Mouse (Mus musculus) G1E-ER4 (cell line): ENCODE results near the gene Krtap9-1. TPM values are rescaled to one million over a fixed set of nuclear protein-coding genes. Genes with fewer than 3 reads are reported as not detected.
"Not testable (repeated sequence)": the region's sequence is repeated elsewhere in the genome, so short reads cannot be mapped to it uniquely, and the experiment has no call there.

Experiments used
- GATA1 ChIP-seq: IDR thresholded peaks from one replicate; pipeline ENCODE4 v1.8.0; 2012; ENCODE audit warnings: low read length, inconsistent platforms
- polyA plus RNA-seq: library from polyadenylated mRNA; stranded (reverse); fragments of >175 nt; gene quantifications from 2 replicates; pipeline ENCODE4 v1.2.3, GENCODE M21; 2012

Gene Krtap9-1
- not detected in 2 replicates for polyA plus RNA-seq

DNA sequence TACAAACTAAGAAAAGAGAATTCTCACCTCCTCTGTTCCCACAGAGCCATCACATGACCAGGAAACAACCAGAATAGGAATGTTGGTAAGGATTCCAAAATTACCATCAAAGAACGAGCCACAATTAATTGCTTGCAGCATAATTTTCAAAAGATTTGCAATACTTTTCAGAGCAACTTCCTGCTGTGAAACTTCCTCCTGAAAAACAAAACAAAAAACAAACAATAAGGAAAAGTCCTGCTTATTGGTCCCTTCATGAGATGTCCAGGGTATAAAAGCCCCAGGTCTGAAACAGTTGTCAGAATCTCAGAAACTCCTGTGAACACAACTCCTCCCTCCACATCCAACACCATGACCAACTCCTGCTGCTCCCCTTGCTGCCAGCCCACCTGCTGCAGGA, at the start of gene Krtap9-1:
Gene Krtap9-1, plus strand, starts transcription at position 301 of the 400 bp plus-strand sequence.
- TF ChIP-seq GATA1 = not testable (repeated sequence)

DNA sequence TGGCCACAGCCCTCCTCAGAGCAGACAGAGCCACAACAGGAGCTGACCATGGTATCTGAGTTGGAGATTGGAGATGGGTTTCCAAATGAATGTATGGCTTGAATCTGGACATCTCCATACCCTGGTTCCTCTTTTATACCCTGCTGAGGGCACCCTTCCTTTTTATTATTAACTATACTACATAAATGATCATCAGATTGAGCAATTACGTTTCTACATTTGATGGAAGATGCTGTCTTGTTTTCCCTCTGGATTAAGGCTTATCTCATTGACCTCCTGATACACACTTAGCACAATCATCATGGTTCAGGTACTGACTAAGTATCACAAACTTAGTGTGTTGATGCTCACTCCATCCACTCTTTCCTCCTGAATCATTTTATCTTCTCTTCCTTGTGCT, 35.2 kb upstream of the Krtap9-1 start, which contains the start of gene 2300003K06Rik:
Gene 2300003K06Rik, minus strand, starts transcription at position 101 of the 400 bp plus-strand sequence.
- no peak for TF ChIP-seq GATA1

DNA sequence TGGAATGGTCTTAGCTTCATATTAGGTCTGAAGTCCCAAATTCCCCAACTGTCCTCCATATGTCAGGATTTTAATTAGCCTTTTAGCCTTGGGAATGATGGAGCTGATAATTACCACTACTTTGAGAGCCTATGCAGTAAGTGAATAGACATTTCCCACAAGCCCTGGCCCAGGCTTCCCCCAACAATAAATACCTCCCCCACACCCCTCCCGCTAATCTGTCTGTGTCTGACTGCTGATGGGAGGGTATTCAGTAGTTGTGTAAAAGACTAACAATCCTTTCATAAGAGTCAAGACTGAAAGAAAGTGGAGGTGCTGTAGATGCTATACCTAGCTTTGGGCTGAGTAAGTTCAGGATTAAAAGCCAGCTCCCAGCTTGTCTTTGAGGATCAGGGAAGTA, 31.0 kb upstream of the Krtap9-1 start:
- no peak for TF ChIP-seq GATA1

DNA sequence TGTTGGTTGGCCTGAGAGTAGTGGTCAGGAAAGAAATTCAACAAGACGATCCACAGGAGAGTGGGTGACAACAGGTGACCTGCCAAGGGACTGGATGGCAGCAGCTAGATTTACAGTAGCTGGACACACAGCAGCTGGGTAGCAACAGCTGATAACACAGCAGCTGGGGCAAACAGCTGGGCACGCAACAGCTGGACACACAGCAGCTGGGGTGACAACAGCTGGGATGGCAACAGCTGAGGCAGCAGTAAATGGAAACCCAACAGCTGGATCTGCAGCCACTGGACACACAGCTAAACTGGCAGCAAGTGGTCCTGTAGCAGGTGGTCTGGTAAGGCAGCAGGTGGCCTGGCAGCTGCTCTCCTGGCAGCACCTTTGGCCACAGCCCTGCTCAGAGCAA, 26.4 kb upstream of the Krtap9-1 start:
- no peak for TF ChIP-seq GATA1

DNA sequence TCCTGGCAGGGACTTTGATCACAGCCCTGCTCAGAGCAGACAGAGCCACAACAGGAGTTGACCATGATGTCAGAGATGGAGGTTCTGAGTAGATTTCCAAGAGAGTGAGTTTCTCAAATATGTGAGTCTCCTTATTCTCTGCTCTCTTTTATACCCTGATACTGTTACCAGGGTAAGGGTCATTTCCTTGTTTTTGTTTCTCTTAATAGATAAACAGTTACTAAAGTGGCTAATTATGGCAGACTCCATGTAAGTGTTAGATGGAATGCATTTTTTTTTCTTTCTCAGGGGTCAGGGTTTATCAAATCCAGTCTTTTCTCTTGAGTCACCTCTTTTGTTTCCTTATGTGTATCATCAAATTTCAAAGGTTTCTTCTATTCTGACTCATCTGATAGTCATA, 21.7 kb upstream of the Krtap9-1 start, which contains the start of gene Krtap4-16:
Gene Krtap4-16, minus strand, starts transcription at position 101 of the 400 bp plus-strand sequence.
- TF ChIP-seq GATA1 = no peak

DNA sequence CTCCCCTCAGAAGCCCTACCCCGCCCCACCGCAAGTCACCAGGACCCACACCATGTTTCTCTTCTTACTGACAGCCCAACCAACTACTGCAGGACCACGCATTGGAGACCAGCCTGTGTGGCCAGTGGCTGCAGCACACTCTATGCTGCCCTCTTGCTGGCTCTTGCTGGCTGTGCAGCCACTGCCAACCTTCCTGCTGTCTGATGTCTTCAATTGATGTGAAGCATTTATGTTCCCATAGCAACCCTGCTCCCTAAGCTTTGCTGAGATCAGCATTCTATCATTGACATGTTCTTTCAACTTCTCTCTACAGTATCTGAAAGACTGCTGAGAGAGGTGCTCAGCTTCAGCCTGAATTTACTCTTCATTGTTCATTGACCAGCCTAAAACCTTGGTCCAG, 19.1 kb upstream of the Krtap9-1 start:
- TF ChIP-seq GATA1 = no peak

DNA sequence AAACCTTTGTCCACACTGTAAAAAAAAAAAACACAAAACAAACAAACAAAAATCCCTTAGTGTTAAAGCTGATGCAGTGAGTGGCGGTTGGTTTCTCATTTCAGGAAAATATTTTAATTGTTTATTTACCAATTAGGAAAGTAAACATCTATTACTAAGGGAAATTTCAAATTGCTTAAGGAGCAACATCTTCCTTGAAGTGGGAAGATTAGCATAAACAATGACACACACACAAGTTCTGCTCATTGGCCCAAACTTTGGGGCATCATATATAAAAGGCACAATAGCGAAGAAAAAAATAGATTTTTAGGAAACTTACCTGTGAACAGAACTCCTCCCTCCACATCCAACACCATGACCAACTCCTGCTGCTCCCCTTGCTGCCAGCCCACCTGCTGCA, 15.6 kb upstream of the Krtap9-1 start, which contains the start of gene Gm11568:
Gene Gm11568, plus strand, starts transcription at position 301 of the 400 bp plus-strand sequence.
- TF ChIP-seq GATA1 = no peak

DNA sequence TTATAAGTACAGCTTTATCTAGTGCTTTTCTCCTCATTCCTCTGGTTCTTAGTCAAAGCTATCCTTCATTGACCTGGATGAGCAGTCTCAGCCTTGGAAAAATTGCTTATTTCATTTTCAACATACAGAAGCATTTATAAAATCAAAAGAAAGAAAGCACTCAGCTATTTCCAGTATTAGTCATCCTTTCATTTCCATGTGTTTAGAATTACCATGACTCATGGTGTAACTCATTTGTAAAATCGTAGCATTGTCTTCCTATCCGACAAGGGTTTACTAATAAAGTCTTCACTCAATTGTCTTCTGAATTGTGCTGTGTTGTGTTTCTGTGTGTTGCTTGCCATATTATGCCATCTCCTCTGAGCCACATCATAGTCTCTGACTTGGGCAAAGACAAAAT, 14.4 kb upstream of the Krtap9-1 start:
- TF ChIP-seq GATA1 = no peak

DNA sequence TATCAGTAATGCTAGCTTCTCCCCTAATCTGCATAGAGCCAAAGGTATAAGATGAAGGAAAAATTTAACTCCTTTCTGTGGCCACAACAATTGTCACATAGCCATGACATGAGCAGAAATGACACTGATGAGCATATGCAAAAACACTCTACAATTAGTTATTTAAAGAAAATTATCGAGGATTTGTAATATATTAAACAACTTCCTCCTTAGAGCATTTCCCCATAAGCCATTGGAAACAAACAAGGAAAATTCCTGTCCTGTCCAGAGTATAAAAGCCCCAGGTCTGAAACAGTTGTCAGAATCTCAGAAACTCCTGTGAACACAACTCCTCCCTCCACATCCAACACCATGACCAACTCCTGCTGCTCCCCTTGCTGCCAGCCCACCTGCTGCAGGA, 9.0 kb upstream of the Krtap9-1 start, which contains the start of gene Gm11559:
Gene Gm11559, plus strand, starts transcription at position 301 of the 400 bp plus-strand sequence.
- TF ChIP-seq GATA1 = not testable (repeated sequence)

DNA sequence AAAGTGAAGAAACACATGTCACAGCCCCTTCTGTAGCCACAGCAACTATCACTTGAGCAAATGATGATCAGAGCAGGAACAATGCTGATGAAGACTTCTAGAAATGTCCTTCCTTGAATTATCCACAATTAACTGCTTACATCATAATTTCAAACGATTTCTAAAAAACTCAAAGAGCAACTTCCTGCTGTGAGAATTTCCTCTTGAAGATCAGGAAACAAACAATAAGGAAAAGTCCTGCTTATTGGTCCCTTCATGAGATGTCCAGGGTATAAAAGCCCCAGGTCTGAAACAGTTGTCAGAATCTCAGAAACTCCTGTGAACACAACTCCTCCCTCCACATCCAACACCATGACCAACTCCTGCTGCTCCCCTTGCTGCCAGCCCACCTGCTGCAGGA, 5.7 kb downstream of the Krtap9-1 start, which contains the start of gene Gm11567:
Gene Gm11567, plus strand, starts transcription at position 301 of the 400 bp plus-strand sequence.
- not testable (repeated sequence) for TF ChIP-seq GATA1

DNA sequence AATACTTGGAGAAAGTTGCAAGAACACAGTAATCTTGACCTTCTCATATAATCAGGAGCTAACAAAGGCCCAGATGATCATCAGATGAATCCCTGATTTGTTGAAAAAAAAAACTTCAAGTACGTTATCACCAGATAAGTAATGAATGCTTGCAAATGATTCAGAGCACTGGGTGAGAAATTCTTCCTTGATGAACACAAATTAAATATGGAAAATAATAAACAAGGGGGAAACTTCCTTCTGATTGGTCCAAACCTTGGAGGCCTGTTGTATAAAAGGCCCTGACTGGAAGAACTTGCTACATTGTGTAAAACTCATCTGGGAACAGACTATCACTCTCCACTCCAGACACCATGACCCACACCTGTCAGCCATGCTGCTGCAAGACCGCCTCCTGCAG, 34.4 kb downstream of the Krtap9-1 start, which contains the start of gene Krtap31-1:
Gene Krtap31-1, plus strand, starts transcription at position 301 of the 400 bp plus-strand sequence.
- TF ChIP-seq GATA1 = no peak

DNA sequence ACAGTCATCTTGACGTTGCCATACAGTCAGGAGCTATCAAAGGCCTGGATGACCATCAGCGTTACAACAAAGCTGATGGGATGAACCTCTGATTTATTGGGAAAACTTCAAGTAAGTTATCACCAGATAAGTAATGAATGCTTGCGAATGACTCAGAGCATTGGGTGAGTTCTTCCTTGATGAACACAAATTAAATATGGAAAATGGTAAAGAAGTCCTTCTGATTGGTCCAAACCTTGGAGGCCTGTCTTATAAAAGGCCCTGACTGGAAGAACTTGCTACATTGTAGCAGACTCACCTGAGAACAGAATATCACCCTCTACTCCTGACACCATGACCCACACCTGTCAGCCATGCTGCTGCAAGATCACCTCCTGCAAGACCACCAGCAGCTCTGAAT, 41.3 kb downstream of the Krtap9-1 start, which contains the start of gene Gm11565:
Gene Gm11565, plus strand, starts transcription at position 301 of the 400 bp plus-strand sequence.
- no peak for TF ChIP-seq GATA1

Other genes with a start within 250 kb of the Krtap9-1 start
- not detected in 2 replicates for gene Krtap4-1, start 245.2 kb upstream of the Krtap9-1 start, polyA plus RNA-seq
- gene Krtap4-2, start 238.3 kb upstream of the Krtap9-1 start, polyA plus RNA-seq = not detected in 2 replicates
- not detected in 2 replicates for gene Krtap4-7, start 229.3 kb upstream of the Krtap9-1 start, polyA plus RNA-seq
- gene Gm11555, start 223.2 kb upstream of the Krtap9-1 start, polyA plus RNA-seq = not detected in 2 replicates
- not detected in 2 replicates for gene Gm11563, start 214.4 kb upstream of the Krtap9-1 start, polyA plus RNA-seq
- gene Krtap4-6, start 207.4 kb upstream of the Krtap9-1 start, polyA plus RNA-seq = not detected in 2 replicates
- not detected in 2 replicates for gene Gm14190, start 182.6 kb upstream of the Krtap9-1 start, polyA plus RNA-seq
- not detected in 2 replicates for gene Gm14180, start 139.1 kb upstream of the Krtap9-1 start, polyA plus RNA-seq
- gene Gm11595, start 100.5 kb upstream of the Krtap9-1 start, polyA plus RNA-seq = not detected in 2 replicates
- not detected in 2 replicates for gene Krtap4-8, start 92.7 kb upstream of the Krtap9-1 start, polyA plus RNA-seq
- not detected in 2 replicates for gene Krtap4-9, start 88.2 kb upstream of the Krtap9-1 start, polyA plus RNA-seq
- gene Gm11596, start 79.9 kb upstream of the Krtap9-1 start, polyA plus RNA-seq = not detected in 2 replicates
- gene Gm11569, start 74.5 kb upstream of the Krtap9-1 start, polyA plus RNA-seq = not detected in 2 replicates
- gene Gm11554, start 68.9 kb upstream of the Krtap9-1 start, polyA plus RNA-seq = not detected in 2 replicates
- gene Krtap4-13, start 63.5 kb upstream of the Krtap9-1 start, polyA plus RNA-seq = not detected in 2 replicates
- gene Gm11564, start 57.7 kb upstream of the Krtap9-1 start, polyA plus RNA-seq = not detected in 2 replicates
- not detected in 2 replicates for gene 2300003K06Rik, start 35.3 kb upstream of the Krtap9-1 start, polyA plus RNA-seq
- gene Krtap4-16, start 21.8 kb upstream of the Krtap9-1 start, polyA plus RNA-seq = not detected in 2 replicates
- gene Gm11568, start 15.5 kb upstream of the Krtap9-1 start, polyA plus RNA-seq = not detected in 2 replicates
- gene Gm11559, start 8.9 kb upstream of the Krtap9-1 start, polyA plus RNA-seq = not detected in 2 replicates
- not detected in 2 replicates for gene Gm11567, start 5.8 kb downstream of the Krtap9-1 start, polyA plus RNA-seq
- not detected in 2 replicates for gene Krtap31-1, start 34.5 kb downstream of the Krtap9-1 start, polyA plus RNA-seq
- not detected in 2 replicates for gene Gm11565, start 41.4 kb downstream of the Krtap9-1 start, polyA plus RNA-seq
- not detected in 2 replicates for gene Krtap31-2, start 62.9 kb downstream of the Krtap9-1 start, polyA plus RNA-seq
- gene Krtap9-5, start 75.1 kb downstream of the Krtap9-1 start, polyA plus RNA-seq = not detected in 2 replicates
- not detected in 2 replicates for gene Krtap29-1, start 105.7 kb downstream of the Krtap9-1 start, polyA plus RNA-seq
- gene Krtap16-1, start 113.2 kb downstream of the Krtap9-1 start, polyA plus RNA-seq = not detected in 2 replicates
- not detected in 2 replicates for gene Krtap17-1, start 120.6 kb downstream of the Krtap9-1 start, polyA plus RNA-seq
- gene Krt33a, start 142.8 kb downstream of the Krtap9-1 start, polyA plus RNA-seq = not detected in 2 replicates
- not detected in 2 replicates for gene Krt33b, start 156.5 kb downstream of the Krtap9-1 start, polyA plus RNA-seq
- not detected in 2 replicates for gene Krt34, start 168.2 kb downstream of the Krtap9-1 start, polyA plus RNA-seq
- not detected in 2 replicates for gene Krt31, start 177.2 kb downstream of the Krtap9-1 start, polyA plus RNA-seq
- gene Krt32, start 214.8 kb downstream of the Krtap9-1 start, polyA plus RNA-seq = not detected in 2 replicates
- gene Krt35, start 222.9 kb downstream of the Krtap9-1 start, polyA plus RNA-seq = not detected in 2 replicates
- not detected in 2 replicates for gene Krt36, start 232.2 kb downstream of the Krtap9-1 start, polyA plus RNA-seq
- gene Krt13, start 248.2 kb downstream of the Krtap9-1 start, polyA plus RNA-seq = not detected in 2 replicates